Mouse (Mus musculus) erythroblast, embryonic 14.5 days (primary cell): ENCODE results near the gene Plekha1.

Source experiments
- GATA1 ChIP-seq: IDR thresholded peaks from 2 replicates; pipeline ENCODE4 v1.6.1; 2012; ENCODE audit warnings: low read length, inconsistent platforms, mixed read lengths
- TAL1 ChIP-seq: IDR thresholded peaks from 3 replicates; pipeline ENCODE4 v1.6.1; 2012; ENCODE audit warnings: low read length, inconsistent platforms, mixed read lengths

DNA sequence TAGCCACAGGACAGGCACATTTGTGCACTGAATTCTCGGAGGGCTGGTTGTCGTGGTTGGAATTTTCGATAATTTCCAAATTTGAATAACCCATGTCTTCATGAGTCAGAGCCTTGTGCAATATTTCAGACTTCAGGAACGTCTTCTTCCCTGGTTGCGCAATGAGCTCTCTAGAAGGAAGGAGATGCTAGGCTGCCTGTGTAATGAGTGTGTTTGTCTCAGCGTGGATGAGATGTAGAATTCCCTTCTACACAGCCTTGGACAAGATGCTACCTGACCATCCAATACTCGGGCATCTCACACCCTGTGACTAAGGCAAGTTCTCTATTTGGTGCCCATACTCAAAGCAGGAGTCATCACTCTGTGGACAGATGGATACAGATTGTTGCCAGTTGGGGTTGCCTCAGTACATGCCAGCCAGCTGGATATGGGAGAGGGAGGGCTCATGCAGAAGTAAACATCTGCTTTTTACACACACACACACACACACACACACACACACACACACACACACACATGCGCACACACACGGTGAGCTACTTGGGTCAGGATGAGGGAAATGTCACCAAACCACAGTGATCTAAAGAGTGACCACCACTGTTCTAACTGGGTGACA lies 77.8 kb downstream of the Plekha1 start:
- TF ChIP-seq GATA1 = no peak
- no peak for TF ChIP-seq TAL1
